Mouse (Mus musculus): Measurements from ENCODE around the gene Vmn1r197.
"Not testable (repeated sequence)": the region's sequence is repeated elsewhere in the genome, so short reads cannot be mapped to it uniquely, and the experiment has no call there.

Vmn1r197 gene

GRCm38 (mm10) chr13:22324289-22324688, at the start of gene Vmn1r197:
Gene Vmn1r197 (plus strand): TSS chr13:22324589.
- DNase-seq (ENCODE audit: extremely low spot score, low read depth, low spot score) = no peak

- no peak for DNase-seq (ENCODE audit: extremely low spot score, low read depth, low spot score)
Measured at GRCm38 (mm10) chr13:22284578-22284977, 39.8 kb upstream of the Vmn1r197 start.

GRCm38 (mm10) chr13:22289620-22290019, 34.8 kb upstream of the Vmn1r197 start, which contains the start of gene Vmn1r196:
Gene Vmn1r196 (plus strand): TSS chr13:22289920.
- DNase-seq (ENCODE audit: extremely low spot score, low read depth, low spot score) = no peak

GRCm38 (mm10) chr13:22308075-22308474, 16.3 kb upstream of the Vmn1r197 start:
- not testable (repeated sequence) for DNase-seq (ENCODE audit: extremely low spot score, low read depth, low spot score)

- DNase-seq (ENCODE audit: extremely low spot score, low read depth, low spot score) = no peak
Measured at GRCm38 (mm10) chr13:22315361-22315760, 9.0 kb upstream of the Vmn1r197 start.

GRCm38 (mm10) chr13:22317366-22317765, 7.0 kb upstream of the Vmn1r197 start:
- no peak for DNase-seq (ENCODE audit: extremely low spot score, low read depth, low spot score)

- no peak for DNase-seq (ENCODE audit: extremely low spot score, low read depth, low spot score)
Measured at GRCm38 (mm10) chr13:22320091-22320490, 4.3 kb upstream of the Vmn1r197 start.

GRCm38 (mm10) chr13:22333269-22333668, 8.9 kb downstream of the Vmn1r197 start:
- no peak for DNase-seq (ENCODE audit: extremely low spot score, low read depth, low spot score)

GRCm38 (mm10) chr13:22335565-22335964, 11.2 kb downstream of the Vmn1r197 start:
- DNase-seq (ENCODE audit: extremely low spot score, low read depth, low spot score) = no peak

- no peak for DNase-seq (ENCODE audit: extremely low spot score, low read depth, low spot score)
Measured at GRCm38 (mm10) chr13:22350064-22350463, 25.7 kb downstream of the Vmn1r197 start, which contains the start of gene Vmn1r198. Gene Vmn1r198 (plus strand): TSS chr13:22350364.

- DNase-seq (ENCODE audit: extremely low spot score, low read depth, low spot score) = no peak
Measured at GRCm38 (mm10) chr13:22350813-22351212, 26.4 kb downstream of the Vmn1r197 start.

GRCm38 (mm10) chr13:22379518-22379917, 55.1 kb downstream of the Vmn1r197 start, which contains the start of gene Vmn1r199:
Gene Vmn1r199 (plus strand): TSS chr13:22379818.
- no peak for DNase-seq (ENCODE audit: extremely low spot score, low read depth, low spot score)

GRCm38 (mm10) chr13:22381128-22381527, 56.7 kb downstream of the Vmn1r197 start:
- DNase-seq (ENCODE audit: extremely low spot score, low read depth, low spot score) = not testable (repeated sequence)
